10 mouse cellular contexts compared by ENCODE assay signal in the genomic region with DNA sequence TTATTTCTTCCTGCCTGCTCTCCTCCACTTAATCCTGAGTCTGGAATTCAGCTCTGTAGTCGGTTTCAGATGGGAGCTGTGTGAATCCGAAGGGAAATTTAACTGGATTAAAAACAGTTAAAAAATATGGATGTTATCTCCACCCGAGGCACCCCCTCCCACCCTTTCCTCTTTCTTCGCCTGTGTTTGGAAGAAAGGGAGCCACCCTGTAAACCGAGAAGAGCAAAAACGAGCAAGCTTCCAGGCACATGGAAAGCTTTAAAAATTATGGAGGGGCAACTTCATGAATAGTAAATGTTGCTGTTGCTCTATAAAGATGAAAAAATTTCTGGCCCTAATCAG. TPM values are rescaled to one million over a fixed set of nuclear protein-coding genes. Genes with fewer than 3 reads are reported as not detected.
DNase-seq lines count a peak whose midpoint lies in the region; ATAC-seq and TF ChIP-seq lines count a peak whose summit lies in the region.
"Had no signal": no experiment of that assay in that cellular context is flagged by ENCODE, and none has a peak within 500 bp of the region (broad histone marks: within the 10 kb centered on the region; RNA-seq: fewer than 3 reads in every experiment).

No protein-coding gene starts in this region.

- H3K4me3 ChIP-seq in left cerebral cortex, adult 2 months: peak overlapping the region; percentile 53
- peak overlapping the region; percentile 46 for H3K4me3 ChIP-seq in forebrain, embryonic 12.5 days (replicated peaks)
- peak overlapping the region; percentile 49 for H3K4me3 ChIP-seq in limb, embryonic 11.5 days (ENCODE audit: low read depth, low read length)
- peak overlapping the region; percentile 53 for H3K4me3 ChIP-seq in neural tube, embryonic 13.5 days

- peaks cover 11% of the 10 kb centered on the region for H3K27me3 ChIP-seq in forebrain, embryonic 12.5 days
- H3K27me3 ChIP-seq in limb, embryonic 11.5 days (ENCODE audit: control insufficient read depth, insufficient read depth, low read length): no peaks in the 10 kb centered on the region
- peaks cover 5% of the 10 kb centered on the region; the same call in 1 of the 2 replicates for H3K27me3 ChIP-seq in neural tube, embryonic 13.5 days

- H3K4me2 ChIP-seq in forebrain, embryonic 12.5 days: peak overlapping the region; percentile 69
- H3K4me2 ChIP-seq in limb, embryonic 11.5 days (ENCODE audit: low read depth, severe bottlenecking): peak overlapping the region; percentile 58
- H3K4me2 ChIP-seq in neural tube, embryonic 13.5 days: peak overlapping the region; percentile 85

- intact Hi-C loops in left cerebral cortex, adult 2 months (cut with DNase I): loop anchor here (2.0 to 10.0 kb wide), 2 partner anchors 149 to 317 kb away; a partner anchor contains a TSS

- peak overlapping the region; percentile 2; the same call in 1 of the 2 replicates for H3K9ac ChIP-seq in forebrain, embryonic 12.5 days
- H3K9ac ChIP-seq in limb, embryonic 11.5 days (ENCODE audit: low read length): 0 out of 2 replicates have a peak overlapping the region, but pooled peaks have one; percentile 8
- H3K9ac ChIP-seq in neural tube, embryonic 13.5 days: peak overlapping the region; percentile 65

- peak overlapping the region; percentile 24; the same call in 1 of the 2 replicates for H3K27ac ChIP-seq in left cerebral cortex, adult 2 months
- H3K27ac ChIP-seq in forebrain, embryonic 12.5 days: no peak overlapping the region
- H3K27ac ChIP-seq in limb, embryonic 11.5 days (replicated peaks; ENCODE audit: low read depth, low read length): no peak overlapping the region
- H3K27ac ChIP-seq in neural tube, embryonic 13.5 days (replicated peaks): no peak overlapping the region

- no peak for TF ChIP-seq CTCF in left cerebral cortex, adult 2 months (IDR thresholded peaks at IDR 0.05)

- H3K9me3 ChIP-seq in forebrain, embryonic 12.5 days: no peaks in the 10 kb centered on the region
- H3K9me3 ChIP-seq in limb, embryonic 11.5 days (ENCODE audit: control insufficient read depth, low read length): no peaks in the 10 kb centered on the region
- H3K9me3 ChIP-seq in neural tube, embryonic 13.5 days: no peaks in the 10 kb centered on the region

- 15% methylated on average over 6 of the region's 6 CpGs for WGBS in forebrain, embryonic 12.5 days
- WGBS in limb, embryonic 11.5 days: 9% methylated on average over 6 of the region's 6 CpGs
- whole genome bisulfite sequencing in neural tube, embryonic 13.5 days: 31% methylated on average over 6 of the region's 6 CpGs

- ATAC-seq in forebrain, embryonic 12.5 days (ENCODE audit: low FRiP score): no peak
- ATAC-seq in limb, embryonic 11.5 days (ENCODE audit: insufficient number of reproducible peaks, low FRiP score, low TSS enrichment, low read depth): no peak
- ATAC-seq in neural tube, embryonic 13.5 days (ENCODE audit: low read depth): no peak
- no peak for ATAC-seq in inflammation-experienced regulatory T-cells, adult 6 months

- no peak for DNase-seq in left cerebral cortex, adult 2 months (ENCODE audit: extremely low spot score in 1 of 2, low spot score in 2 of 2)
- DNase-seq in left cerebral cortex, adult 9 months (ENCODE audit: low spot score in 2 of 2): no peak
- no peak for DNase-seq in limb, embryonic 11.5 days (ENCODE audit: low spot score)
- no peak for DNase-seq in T-cell, adult 2 months (ENCODE audit: low spot score)
- no peak for DNase-seq in gastrocnemius, postnatal 4 days (ENCODE audit: low spot score in 2 of 2)
- DNase-seq: cerebellum, adult 18-20 months had no signal

- H3K4me1 ChIP-seq in forebrain, embryonic 12.5 days: peaks cover 7% of the 10 kb centered on the region
- peaks cover 11% of the 10 kb centered on the region; the same call in 1 of the 2 replicates for H3K4me1 ChIP-seq in limb, embryonic 11.5 days (ENCODE audit: control insufficient read depth, insufficient read depth, low read length)
- H3K4me1 ChIP-seq in neural tube, embryonic 13.5 days (replicated peaks): peaks cover 11% of the 10 kb centered on the region; the same call in 1 of the 2 replicates

- no peaks in the 10 kb centered on the region for H3K36me3 ChIP-seq in forebrain, embryonic 12.5 days (replicated peaks)
- no peaks in the 10 kb centered on the region for H3K36me3 ChIP-seq in limb, embryonic 11.5 days (ENCODE audit: control insufficient read depth, insufficient read depth, low read length)
- no peaks in the 10 kb centered on the region for H3K36me3 ChIP-seq in neural tube, embryonic 13.5 days

RNA-seq across cellular contexts. Expression of a gene that starts 57.4 kb away (rescaled TPM):
- not detected for total RNA-seq in left cerebral cortex, adult 2 months (2021)
- polyA plus RNA-seq in forebrain, embryonic 12.5 days (2016; fragmentation: Nextera tagmentation; extraction: Ambion mirVana): not detected in 2 replicates
- polyA plus RNA-seq in limb, embryonic 11.5 days (2014; fragmentation: Nextera tagmentation; extraction: Ambion mirVana): not detected in 2 replicates
- polyA plus RNA-seq in neural tube, embryonic 13.5 days (2015; fragmentation: Nextera tagmentation; extraction: Ambion mirVana): not detected in 2 replicates
- polyA plus RNA-seq in inflammation-experienced regulatory T-cells, adult 6 months (2017; shearing (Covaris generic)): not detected
- not detected for total RNA-seq in gastrocnemius, postnatal 4 days (2021)
- total RNA-seq: MEL had no signal

Comparison
In these comparisons a context has a peak if more than half of its experiments do, and no peak if none do; other contexts are left out.
1. H3K9ac ChIP-seq: peak in every context shown above with its lines; median percentile 65 in neural tube, embryonic 13.5 days; 8 in limb, embryonic 11.5 days; 2 in forebrain, embryonic 12.5 days.